In the genomic region with DNA sequence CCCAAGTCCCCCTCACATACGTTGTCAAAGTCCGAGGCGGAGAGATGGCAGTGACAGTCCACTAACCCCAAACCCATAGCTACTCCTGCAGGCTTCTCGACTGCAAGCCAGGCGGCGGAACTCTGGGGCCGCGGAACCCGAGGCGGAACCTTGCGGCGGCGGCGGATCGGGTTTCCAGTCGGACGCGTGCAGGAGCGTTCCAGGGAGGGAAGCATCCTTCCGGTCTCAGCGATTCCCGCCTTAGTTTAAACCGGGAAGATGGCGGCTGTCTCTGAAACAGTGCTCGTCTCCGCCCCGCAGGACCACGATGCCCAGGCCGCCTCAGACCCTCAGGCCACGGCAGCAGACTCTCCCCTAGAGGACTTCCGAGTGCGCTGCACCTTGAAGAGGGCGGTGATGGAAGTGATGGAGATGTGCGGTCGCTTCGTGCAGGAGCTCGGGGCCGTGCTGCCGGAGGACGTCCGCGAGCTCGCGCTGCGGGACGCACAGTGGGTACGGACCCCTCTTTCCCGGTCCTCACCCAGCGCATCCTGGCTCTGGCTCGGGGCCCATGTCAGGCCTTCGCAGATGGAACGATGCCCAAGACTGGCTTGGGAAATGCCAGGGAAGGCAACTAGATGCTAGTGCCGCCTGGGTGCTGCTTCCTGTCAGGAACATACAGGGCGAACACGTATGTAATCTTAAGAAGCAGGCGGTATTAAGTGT, we compare ENCODE assay signal across 8 mouse cellular contexts. TPM values are rescaled to one million over a fixed set of nuclear protein-coding genes. Genes with fewer than 3 reads are reported as not detected.
DNase-seq lines count a peak whose midpoint lies in the region; ATAC-seq and TF ChIP-seq lines count a peak whose summit lies in the region.

A gene (minus strand): TSS at position 152 of the 705 bp plus-strand sequence.
A gene (plus strand): TSS at position 232 of the 705 bp plus-strand sequence.

- peak; percentile 86 for DNase-seq in CH12.LX (ENCODE audit: extremely low read depth)
- peak; percentile 86 for DNase-seq in c-Kit-positive CD71-negative TER-119-negative erythroid progenitor cells, embryonic 14.5 days (ENCODE audit: low read depth)
- DNase-seq in forebrain, embryonic 10.5 days (ENCODE audit: extremely low spot score, low spot score) = peak; percentile 90
- DNase-seq in kidney, postnatal 14 days = peak; percentile 92
- DNase-seq in liver, embryonic 13.5 days = peak; percentile 85
- peak; percentile 84 to 87 for DNase-seq in natural killer cell, adult 2 months (ENCODE audit: low spot score in 2 of 2)

- TF ChIP-seq POLR2A in CH12.LX (IDR thresholded peaks at IDR 0.05; ENCODE audit: low read depth, low read length) = peak; percentile 88

- dilution Hi-C loops in CH12.LX (cut with MboI; ENCODE audit: extremely low pct_ligation_motif_present, extremely low pct_unique_long_range_greater_than_20kb, low sequenced_read_pairs) = no loop called here

- H3K27ac ChIP-seq in CH12.LX (ENCODE audit: insufficient read depth, low read depth) = peak within 1 kb of the TSS; percentile 58
- peak within 1 kb of the TSS; percentile 98 for H3K27ac ChIP-seq in forebrain, embryonic 10.5 days
- H3K27ac ChIP-seq in heart, embryonic 15.5 days = peak within 1 kb of the TSS; percentile 71
- H3K27ac ChIP-seq in liver, embryonic 13.5 days = peak within 1 kb of the TSS; percentile 86
- H3K27ac ChIP-seq in stomach, embryonic 14.5 days (ENCODE audit: low read length) = no peak within 1 kb of the TSS

- H3K4me3 ChIP-seq in CH12.LX (replicated peaks in 1 of 3; ENCODE audit: low read depth in 2 of 3, low read length in 2 of 3, poor library complexity in 1 of 3) = peak within 1 kb of the TSS; percentile 93 to 99 (median 97)
- H3K4me3 ChIP-seq in forebrain, embryonic 10.5 days = peak within 1 kb of the TSS; percentile 99
- H3K4me3 ChIP-seq in heart, embryonic 15.5 days = peak within 1 kb of the TSS; percentile 79
- peak within 1 kb of the TSS; percentile 97 for H3K4me3 ChIP-seq in liver, embryonic 13.5 days (replicated peaks)
- H3K4me3 ChIP-seq in stomach, embryonic 14.5 days (ENCODE audit: low read depth, low read length) = peak within 1 kb of the TSS; percentile 95

- peak; percentile 89 for ATAC-seq in heart, embryonic 15.5 days (replicated peaks; ENCODE audit: insufficient number of reproducible peaks, insufficient read depth, low FRiP score, low read depth)
- peak; percentile 89 for ATAC-seq in liver, embryonic 13.5 days (ENCODE audit: low read depth)
- peak; percentile 88 for ATAC-seq in stomach, embryonic 14.5 days (ENCODE audit: insufficient number of reproducible peaks, insufficient read depth, low FRiP score, low read depth)

- H3K27me3 ChIP-seq in CH12.LX (replicated peaks) = no peaks in the 10 kb centered on the region
- H3K27me3 ChIP-seq in forebrain, embryonic 10.5 days (ENCODE audit: poor library complexity, severe bottlenecking) = peaks cover 14% of the 10 kb centered on the region; the same call in 1 of the 2 replicates
- no peaks in the 10 kb centered on the region for H3K27me3 ChIP-seq in heart, embryonic 15.5 days
- H3K27me3 ChIP-seq in liver, embryonic 13.5 days = no peaks in the 10 kb centered on the region
- H3K27me3 ChIP-seq in stomach, embryonic 14.5 days (ENCODE audit: control insufficient read depth, insufficient read depth, low read length) = no peaks in the 10 kb centered on the region

- H3K9me3 ChIP-seq in CH12.LX (replicated peaks; ENCODE audit: low read length) = no peaks in the 10 kb centered on the region
- H3K9me3 ChIP-seq in forebrain, embryonic 10.5 days = no peaks in the 10 kb centered on the region
- no peaks in the 10 kb centered on the region for H3K9me3 ChIP-seq in heart, embryonic 15.5 days (replicated peaks)
- H3K9me3 ChIP-seq in liver, embryonic 13.5 days (replicated peaks) = no peaks in the 10 kb centered on the region
- no peaks in the 10 kb centered on the region for H3K9me3 ChIP-seq in stomach, embryonic 14.5 days (ENCODE audit: control insufficient read depth, low read depth, low read length)

- no peak for TF ChIP-seq EP300 in CH12.LX (IDR thresholded peaks at IDR 0.05; ENCODE audit: low read length)

- TF ChIP-seq RAD21 in CH12.LX (IDR thresholded peaks at IDR 0.05; ENCODE audit: low read depth, low read length) = no peak; the same call in 1 of the 2 replicates

- in situ Hi-C loops in CH12.LX (cut with MboI; ENCODE audit: low pct_ligation_motif_present, low pct_unique_long_range_greater_than_20kb, low sequenced_read_pairs) = no loop called here

- peak within 1 kb of the TSS; percentile 86 for H3K9ac ChIP-seq in CH12.LX (ENCODE audit: insufficient read depth, low read depth)
- peak within 1 kb of the TSS; percentile 70 for H3K9ac ChIP-seq in heart, embryonic 15.5 days
- H3K9ac ChIP-seq in liver, embryonic 13.5 days = peak within 1 kb of the TSS; percentile 94
- peak within 1 kb of the TSS; percentile 69 for H3K9ac ChIP-seq in stomach, embryonic 14.5 days (replicated peaks; ENCODE audit: low read depth, low read length)

- TF ChIP-seq CTCF in CH12.LX (conservative IDR thresholded peaks at IDR 0.05 in 1 of 2, IDR thresholded peaks at IDR 0.05 in 1 of 2; ENCODE audit: low read depth in 2 of 2, low read length in 2 of 2) = no peak

- H3K36me3 ChIP-seq in CH12.LX (replicated peaks in 1 of 2; ENCODE audit: control insufficient read depth in 1 of 2, insufficient read depth in 1 of 2, low read length in 1 of 2) = peaks cover 28 to 46% of the 10 kb centered on the region in 2 experiments
- H3K36me3 ChIP-seq in forebrain, embryonic 10.5 days (replicated peaks) = peaks cover 33% of the 10 kb centered on the region
- peaks cover 6% of the 10 kb centered on the region; the same call in 1 of the 2 replicates for H3K36me3 ChIP-seq in heart, embryonic 15.5 days
- H3K36me3 ChIP-seq in liver, embryonic 13.5 days = peaks cover 32% of the 10 kb centered on the region
- peaks cover 3% of the 10 kb centered on the region; the same call in 1 of the 2 replicates for H3K36me3 ChIP-seq in stomach, embryonic 14.5 days (ENCODE audit: control insufficient read depth, insufficient read depth, low read length)

- peaks cover 33% of the 10 kb centered on the region for H3K79me2 ChIP-seq in CH12.LX (replicated peaks; ENCODE audit: control insufficient read depth, extremely low read depth, insufficient read depth, poor library complexity, severe bottlenecking)

- peaks cover 9 to 38% of the 10 kb centered on the region in 2 experiments for H3K4me1 ChIP-seq in CH12.LX (ENCODE audit: control insufficient read depth in 1 of 2, insufficient read depth in 2 of 2)
- peaks cover 32% of the 10 kb centered on the region for H3K4me1 ChIP-seq in forebrain, embryonic 10.5 days
- H3K4me1 ChIP-seq in heart, embryonic 15.5 days (replicated peaks) = peaks cover 23% of the 10 kb centered on the region
- H3K4me1 ChIP-seq in liver, embryonic 13.5 days (replicated peaks) = peaks cover 38% of the 10 kb centered on the region
- H3K4me1 ChIP-seq in stomach, embryonic 14.5 days (ENCODE audit: control insufficient read depth, insufficient read depth, low read length) = peaks cover 6% of the 10 kb centered on the region; the same call in 1 of the 2 replicates

- under 1% methylated on average over 56 of the region's 56 CpGs for WGBS in forebrain, embryonic 10.5 days
- under 1% methylated on average over 56 of the region's 56 CpGs for WGBS in heart, embryonic 15.5 days
- WGBS in liver, embryonic 13.5 days (ENCODE audit: insufficient replicate concordance) = under 1% methylated on average over 56 of the region's 56 CpGs
- under 1% methylated on average over 56 of the region's 56 CpGs for WGBS in stomach, embryonic 14.5 days

- H3K4me2 ChIP-seq in CH12.LX (ENCODE audit: insufficient read depth, low read depth, poor library complexity, severe bottlenecking) = peak within 1 kb of the TSS; percentile 96
- peak within 1 kb of the TSS; percentile 90 for H3K4me2 ChIP-seq in heart, embryonic 15.5 days
- H3K4me2 ChIP-seq in liver, embryonic 13.5 days = peak within 1 kb of the TSS; percentile 83
- H3K4me2 ChIP-seq in stomach, embryonic 14.5 days (replicated peaks; ENCODE audit: low read depth, low read length) = peak within 1 kb of the TSS; percentile 79

TF ChIP-seq in CH12.LX, 34 proteins besides CTCF, POLR2A, EP300 and RAD21 (continues in another document):
- TF ChIP-seq IRF4 (IDR thresholded peaks at IDR 0.05; ENCODE audit: low read depth, low read length) = peak; percentile 87
- peak; percentile 85 for TF ChIP-seq NELFE (IDR thresholded peaks at IDR 0.05; ENCODE audit: low read depth, low read length)
- TF ChIP-seq ZNF384 (IDR thresholded peaks at IDR 0.05; ENCODE audit: low read depth, low read length) = 0 out of 2 replicates have a peak, but pooled peaks have one; percentile 10
- peak; percentile 71; the same call in 1 of the 2 replicates for TF ChIP-seq MAX (IDR thresholded peaks at IDR 0.05; ENCODE audit: low read length)
- TF ChIP-seq ELF1 (IDR thresholded peaks at IDR 0.05; ENCODE audit: low read depth, low read length) = peak; percentile 80
- peak; percentile 97 for TF ChIP-seq UBTF (IDR thresholded peaks at IDR 0.05; ENCODE audit: low read depth, low read length)
- no peak for TF ChIP-seq SMC3 (IDR thresholded peaks at IDR 0.05; ENCODE audit: low read depth, low read length)
- TF ChIP-seq E2F4 (IDR thresholded peaks at IDR 0.05; ENCODE audit: insufficient replicate concordance, low read depth, low read length) = peak; percentile 98
- peak; percentile 97 for TF ChIP-seq SIN3A (IDR thresholded peaks at IDR 0.05; ENCODE audit: low read length)
- peak; percentile 99 for TF ChIP-seq TCF12 (IDR thresholded peaks at IDR 0.05; ENCODE audit: low read depth, low read length)
- TF ChIP-seq CHD1 (IDR thresholded peaks at IDR 0.05; ENCODE audit: low read depth, low read length) = peak; percentile 72; the same call in 1 of the 2 replicates

RNA-seq across cellular contexts. Expression of the first gene that starts in this region (rescaled TPM):
- total RNA-seq in CH12.LX (2012; rRNA removed) = 12.9 TPM in 2 replicates
- 17.2 and 17.3 TPM in 2 replicates for total RNA-seq in CH12.LX (2014; rRNA removed)
- polyA plus RNA-seq in CH12.LX (2012; ENCODE audit: insufficient read length, low read depth) = 11.3 and 12.7 TPM in 2 replicates
- 11.6 and 11.9 TPM in 2 replicates for polyA plus RNA-seq in forebrain, embryonic 10.5 days (2016; fragmentation: Nextera tagmentation; extraction: Ambion mirVana)
- 16.9 and 20.2 TPM in 2 replicates for polyA plus RNA-seq in heart, embryonic 15.5 days (2015; fragmentation: Nextera tagmentation; extraction: Ambion mirVana)
- polyA plus RNA-seq in liver, embryonic 13.5 days (2015; fragmentation: Nextera tagmentation; extraction: Ambion mirVana) = 8.6 and 10.3 TPM in 2 replicates
- 14.8 and 20.4 TPM in 2 replicates for polyA plus RNA-seq in stomach, embryonic 14.5 days (2014; fragmentation: Nextera tagmentation; extraction: Ambion mirVana)

RNA-seq across cellular contexts. Expression of the second gene that starts in this region (rescaled TPM):
- 17.4 and 17.9 TPM in 2 replicates for total RNA-seq in CH12.LX (2012; rRNA removed)
- total RNA-seq in CH12.LX (2014; rRNA removed) = 24.9 and 27.1 TPM in 2 replicates
- 16.0 and 20.0 TPM in 2 replicates for polyA plus RNA-seq in CH12.LX (2012; ENCODE audit: insufficient read length, low read depth)
- 38.2 and 39.0 TPM in 2 replicates for polyA plus RNA-seq in forebrain, embryonic 10.5 days (2016; fragmentation: Nextera tagmentation; extraction: Ambion mirVana)
- polyA plus RNA-seq in heart, embryonic 15.5 days (2015; fragmentation: Nextera tagmentation; extraction: Ambion mirVana) = 9.9 and 14.1 TPM in 2 replicates
- polyA plus RNA-seq in liver, embryonic 13.5 days (2015; fragmentation: Nextera tagmentation; extraction: Ambion mirVana) = 16.7 and 18.1 TPM in 2 replicates
- 17.5 and 22.0 TPM in 2 replicates for polyA plus RNA-seq in stomach, embryonic 14.5 days (2014; fragmentation: Nextera tagmentation; extraction: Ambion mirVana)
